Mouse (Mus musculus): ENCODE measurements around the gene Gm5414. TPM values are rescaled to one million over a fixed set of nuclear protein-coding genes. Genes with fewer than 3 reads are reported as not detected.
A peak's percentile ranks its signal among the peaks of the same experiment; 100 is the strongest.

Gene Gm5414
- polyA plus RNA-seq (2014; fragmentation: Nextera tagmentation; extraction: Ambion mirVana), result not detected in 2 replicates

DNA sequence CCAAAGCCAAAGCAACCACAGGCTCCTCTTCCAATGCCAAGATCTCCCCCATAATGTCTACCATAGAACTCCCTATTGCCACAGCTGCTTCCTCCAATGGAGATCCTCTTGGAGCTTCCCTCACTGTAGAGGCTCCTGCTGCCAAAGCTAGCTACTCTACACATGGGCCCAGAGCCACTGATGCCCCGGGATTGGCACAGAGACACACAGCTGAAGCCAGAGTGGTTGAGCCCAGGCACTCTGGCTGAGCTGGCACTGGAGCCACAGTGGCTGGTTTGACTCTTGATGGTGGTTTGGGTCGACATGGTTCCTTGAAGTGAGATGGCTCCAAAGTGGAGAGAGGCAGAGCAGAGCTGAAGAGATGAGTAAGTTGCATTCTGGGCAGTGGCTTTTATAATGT lies at the start of gene Gm5414:
Gene Gm5414 (minus strand): TSS at position 305 of the 400 bp plus-strand sequence.
- WGBS, result 74% methylated on average over 2 of the region's 2 CpGs
- no peak for DNase-seq (ENCODE audit: low spot score)
- Histone ChIP-seq H3K9me3 (ENCODE audit: control insufficient read depth, low read length) (no peaks in the 10 kb centered on the region), H3K36me3 (replicated peaks; ENCODE audit: control insufficient read depth, insufficient read depth) (no peaks in the 10 kb centered on the region), H3K4me2 (replicated peaks) (no peak within 1 kb of the TSS), H3K27ac (no peak within 1 kb of the TSS), H3K4me1 (replicated peaks; ENCODE audit: control insufficient read depth, insufficient read depth, low read length) (no peaks in the 10 kb centered on the region), H3K4me3 (replicated peaks; ENCODE audit: low read length) (no peak within 1 kb of the TSS), H3K27me3 (ENCODE audit: control insufficient read depth, insufficient read depth, low read length) (no peaks in the 10 kb centered on the region), H3K9ac (no peak within 1 kb of the TSS)
- no peak for ATAC-seq (ENCODE audit: low FRiP score)

GRCm38 (mm10) chr15:101675978-101676377 lies 48.0 kb upstream of the Gm5414 start:
- Histone ChIP-seq H3K36me3 (replicated peaks; ENCODE audit: control insufficient read depth, insufficient read depth) (no peaks in the 10 kb centered on the region), H3K9ac (no peak overlapping the region), H3K9me3 (ENCODE audit: control insufficient read depth, low read length) (no peaks in the 10 kb centered on the region), H3K27me3 (ENCODE audit: control insufficient read depth, insufficient read depth, low read length) (no peaks in the 10 kb centered on the region), H3K27ac (no peak overlapping the region), H3K4me2 (replicated peaks) (no peak overlapping the region), H3K4me1 (replicated peaks; ENCODE audit: control insufficient read depth, insufficient read depth, low read length) (no peaks in the 10 kb centered on the region), H3K4me3 (replicated peaks; ENCODE audit: low read length) (no peak overlapping the region)
- ATAC-seq (ENCODE audit: low FRiP score) (no peak), DNase-seq (ENCODE audit: low spot score) (no peak)
- 96% methylated on average over 1 of the region's 1 CpGs for WGBS

DNA sequence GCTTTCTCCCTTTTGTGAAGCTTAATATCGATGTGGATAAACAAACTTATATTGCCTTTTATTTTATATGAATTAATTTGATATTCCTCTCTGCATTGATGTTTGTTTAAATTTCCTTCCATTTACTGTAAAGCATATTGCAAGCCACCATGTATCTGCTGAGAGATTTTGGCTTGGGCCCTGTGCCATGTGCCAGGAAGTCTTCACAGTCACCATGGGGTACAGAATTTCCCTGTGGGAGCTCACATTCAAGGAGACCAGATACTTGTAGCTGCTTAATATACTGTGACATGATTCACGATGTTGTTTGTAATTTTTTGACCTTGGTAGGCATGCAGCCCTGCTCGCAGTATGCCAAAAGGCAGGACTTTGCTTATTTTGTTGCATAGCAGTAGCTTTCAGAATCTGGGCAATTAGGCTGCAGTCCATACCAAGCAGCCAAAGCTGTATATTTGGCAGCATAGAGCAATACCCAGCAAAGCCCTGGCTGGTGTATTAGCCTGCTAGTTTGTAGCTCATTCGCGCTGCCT lies 24.8 kb upstream of the Gm5414 start:
- ATAC-seq (ENCODE audit: low FRiP score) (no peak), DNase-seq (ENCODE audit: low spot score) (no peak)
- 0 out of 2 replicates have a peak, but pooled peaks cover 4% of the 10 kb centered on the region for H3K9me3 ChIP-seq (ENCODE audit: control insufficient read depth, low read length)
- H3K4me2 ChIP-seq (replicated peaks), result no peak overlapping the region
- no peaks in the 10 kb centered on the region for H3K36me3 ChIP-seq (replicated peaks; ENCODE audit: control insufficient read depth, insufficient read depth)
- no peaks in the 10 kb centered on the region for H3K27me3 ChIP-seq (ENCODE audit: control insufficient read depth, insufficient read depth, low read length)
- H3K27ac ChIP-seq, result no peak overlapping the region
- 84% methylated on average over 5 of the region's 5 CpGs for WGBS
- H3K4me1 ChIP-seq (replicated peaks; ENCODE audit: control insufficient read depth, insufficient read depth, low read length), result no peaks in the 10 kb centered on the region
- no peak overlapping the region for H3K4me3 ChIP-seq (replicated peaks; ENCODE audit: low read length)
- no peak overlapping the region for H3K9ac ChIP-seq

GRCm38 (mm10) chr15:101647280-101647679 lies 19.3 kb upstream of the Gm5414 start, which contains the start of gene Gm5478:
TSS of gene Gm5478 (minus strand) at chr15:101647380.
- Histone ChIP-seq H3K4me3 (replicated peaks; ENCODE audit: low read length) (no peak within 1 kb of the TSS), H3K27ac (no peak within 1 kb of the TSS), H3K9me3 (ENCODE audit: control insufficient read depth, low read length) (no peaks in the 10 kb centered on the region), H3K36me3 (replicated peaks; ENCODE audit: control insufficient read depth, insufficient read depth) (no peaks in the 10 kb centered on the region), H3K9ac (no peak within 1 kb of the TSS), H3K4me2 (replicated peaks) (no peak within 1 kb of the TSS), H3K27me3 (ENCODE audit: control insufficient read depth, insufficient read depth, low read length) (no peaks in the 10 kb centered on the region), H3K4me1 (replicated peaks; ENCODE audit: control insufficient read depth, insufficient read depth, low read length) (no peaks in the 10 kb centered on the region)
- no peak for ATAC-seq (ENCODE audit: low FRiP score)
- no peak for DNase-seq (ENCODE audit: low spot score)
- WGBS, result 87% methylated on average over 3 of the region's 3 CpGs

GRCm38 (mm10) chr15:101599123-101599522 lies 28.9 kb downstream of the Gm5414 start:
- no peaks in the 10 kb centered on the region for H3K4me1 ChIP-seq (replicated peaks; ENCODE audit: control insufficient read depth, insufficient read depth, low read length)
- no peaks in the 10 kb centered on the region for H3K36me3 ChIP-seq (replicated peaks; ENCODE audit: control insufficient read depth, insufficient read depth)
- H3K4me2 ChIP-seq (replicated peaks), result no peak overlapping the region
- no peak overlapping the region for H3K4me3 ChIP-seq (replicated peaks; ENCODE audit: low read length)
- DNase-seq (ENCODE audit: low spot score), result no peak
- H3K27me3 ChIP-seq (ENCODE audit: control insufficient read depth, insufficient read depth, low read length), result no peaks in the 10 kb centered on the region
- ATAC-seq (ENCODE audit: low FRiP score), result no peak
- WGBS, result 63% methylated on average over 6 of the region's 6 CpGs
- no peaks in the 10 kb centered on the region for H3K9me3 ChIP-seq (ENCODE audit: control insufficient read depth, low read length)
- no peak overlapping the region for H3K27ac ChIP-seq
- H3K9ac ChIP-seq, result no peak overlapping the region

- ATAC-seq (ENCODE audit: low FRiP score) (no peak), DNase-seq (ENCODE audit: low spot score) (peak; percentile 10)
- no peak overlapping the region for H3K27ac ChIP-seq
- no peaks in the 10 kb centered on the region for H3K36me3 ChIP-seq (replicated peaks; ENCODE audit: control insufficient read depth, insufficient read depth)
- H3K9me3 ChIP-seq (ENCODE audit: control insufficient read depth, low read length), result no peaks in the 10 kb centered on the region
- H3K4me1 ChIP-seq (replicated peaks; ENCODE audit: control insufficient read depth, insufficient read depth, low read length), result no peaks in the 10 kb centered on the region
- H3K27me3 ChIP-seq (ENCODE audit: control insufficient read depth, insufficient read depth, low read length), result no peaks in the 10 kb centered on the region
- H3K4me2 ChIP-seq (replicated peaks), result no peak overlapping the region
- H3K9ac ChIP-seq, result no peak overlapping the region
- WGBS, result 81% methylated on average over 10 of the region's 10 CpGs
- no peak overlapping the region for H3K4me3 ChIP-seq (replicated peaks; ENCODE audit: low read length)
Observed at GRCm38 (mm10) chr15:101588216-101588615, 39.8 kb downstream of the Gm5414 start.

DNA sequence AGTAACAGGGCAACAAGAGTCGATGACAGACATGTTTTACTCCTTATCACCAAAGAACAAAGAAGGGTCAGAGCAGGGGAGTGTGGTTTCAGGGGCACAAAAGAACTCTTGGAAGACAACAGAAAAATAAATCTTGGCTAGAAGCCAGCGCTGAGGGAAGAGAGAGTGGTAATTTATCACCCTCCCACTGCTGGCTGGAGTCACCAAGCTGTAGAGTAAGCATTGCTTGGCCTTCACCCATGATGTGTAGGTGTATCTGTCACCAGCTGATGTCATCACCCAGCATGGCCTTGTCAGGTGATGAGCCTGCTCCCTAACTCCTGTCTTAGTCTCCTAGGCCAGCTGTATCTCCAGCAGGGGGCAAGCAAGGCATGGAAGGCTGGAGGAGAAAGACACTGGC lies 43.5 kb downstream of the Gm5414 start:
- Histone ChIP-seq H3K27me3 (ENCODE audit: control insufficient read depth, insufficient read depth, low read length) (no peaks in the 10 kb centered on the region), H3K4me3 (replicated peaks; ENCODE audit: low read length) (no peak overlapping the region), H3K9me3 (ENCODE audit: control insufficient read depth, low read length) (no peaks in the 10 kb centered on the region), H3K36me3 (replicated peaks; ENCODE audit: control insufficient read depth, insufficient read depth) (no peaks in the 10 kb centered on the region), H3K4me1 (replicated peaks; ENCODE audit: control insufficient read depth, insufficient read depth, low read length) (no peaks in the 10 kb centered on the region), H3K4me2 (replicated peaks) (no peak overlapping the region), H3K9ac (no peak overlapping the region), H3K27ac (no peak overlapping the region)
- WGBS, result 39% methylated on average over 2 of the region's 2 CpGs
- DNase-seq (ENCODE audit: low spot score) (no peak), ATAC-seq (ENCODE audit: low FRiP score) (no peak)

DNA sequence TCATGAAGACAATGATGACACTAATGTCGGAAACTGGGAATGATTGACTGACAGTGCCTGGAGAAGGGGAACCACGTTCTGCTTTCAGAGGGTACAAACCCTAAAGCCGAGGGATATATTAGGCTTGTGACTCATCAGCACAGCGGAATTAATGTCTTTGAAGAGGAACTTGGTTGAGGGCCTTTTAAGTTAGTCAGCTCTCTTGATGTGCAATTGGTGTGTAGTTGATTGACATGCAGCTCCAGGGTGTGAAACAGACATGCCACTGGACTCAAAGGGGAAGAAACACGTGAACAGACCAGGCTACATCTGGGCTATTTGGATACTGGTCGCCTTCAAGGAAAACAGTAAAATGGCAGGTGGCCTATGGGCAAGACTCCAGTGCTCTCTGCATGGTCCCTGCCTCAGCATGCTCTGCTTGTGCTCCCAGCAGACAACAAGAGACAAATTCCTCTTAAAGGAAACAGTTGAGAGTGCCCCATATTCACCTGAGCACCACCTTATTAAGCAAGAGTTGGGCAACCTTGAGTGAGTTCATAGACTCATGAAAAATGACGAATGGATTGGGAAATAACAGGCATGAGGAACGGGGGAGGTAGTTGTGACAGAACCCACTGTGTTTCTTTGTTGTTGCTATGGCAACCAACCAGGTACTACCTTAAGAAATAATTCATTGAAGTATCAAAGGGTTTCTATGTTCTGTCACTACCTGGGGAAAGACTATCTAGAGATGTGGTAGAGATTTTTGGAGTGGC lies 44.6 kb downstream of the Gm5414 start:
- H3K4me2 ChIP-seq (replicated peaks), result no peak overlapping the region
- H3K27ac ChIP-seq, result no peak overlapping the region
- no peak overlapping the region for H3K9ac ChIP-seq
- ATAC-seq (ENCODE audit: low FRiP score) (no peak), DNase-seq (ENCODE audit: low spot score) (no peak)
- H3K4me1 ChIP-seq (replicated peaks; ENCODE audit: control insufficient read depth, insufficient read depth, low read length), result no peaks in the 10 kb centered on the region
- H3K36me3 ChIP-seq (replicated peaks; ENCODE audit: control insufficient read depth, insufficient read depth), result no peaks in the 10 kb centered on the region
- no peaks in the 10 kb centered on the region for H3K27me3 ChIP-seq (ENCODE audit: control insufficient read depth, insufficient read depth, low read length)
- 87% methylated on average over 8 of the region's 8 CpGs for WGBS
- H3K4me3 ChIP-seq (replicated peaks; ENCODE audit: low read length), result no peak overlapping the region
- H3K9me3 ChIP-seq (ENCODE audit: control insufficient read depth, low read length), result no peaks in the 10 kb centered on the region

DNA sequence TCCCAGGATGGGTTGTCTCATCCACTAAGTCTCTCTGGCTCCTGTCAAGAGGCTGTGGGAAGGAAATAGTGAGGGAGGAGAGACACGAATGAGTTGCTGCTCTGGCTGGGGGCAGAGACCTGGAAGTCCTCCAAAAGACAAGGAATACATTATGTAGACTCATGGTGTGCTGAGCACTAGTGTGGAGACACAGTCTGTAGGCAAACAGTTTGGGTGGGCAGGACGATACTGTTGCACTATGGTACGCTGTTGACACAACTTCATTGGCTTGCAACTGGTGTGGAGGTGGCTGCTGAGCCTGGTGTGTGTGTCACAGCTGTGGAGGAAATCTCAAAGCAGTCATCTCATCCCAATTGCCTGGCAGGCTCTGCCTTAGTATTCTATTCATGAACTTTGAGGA lies 46.3 kb downstream of the Gm5414 start:
- H3K4me1 ChIP-seq (replicated peaks; ENCODE audit: control insufficient read depth, insufficient read depth, low read length), result no peaks in the 10 kb centered on the region
- H3K9ac ChIP-seq, result no peak overlapping the region
- H3K27me3 ChIP-seq (ENCODE audit: control insufficient read depth, insufficient read depth, low read length), result no peaks in the 10 kb centered on the region
- no peaks in the 10 kb centered on the region for H3K36me3 ChIP-seq (replicated peaks; ENCODE audit: control insufficient read depth, insufficient read depth)
- H3K4me2 ChIP-seq (replicated peaks), result no peak overlapping the region
- H3K4me3 ChIP-seq (replicated peaks; ENCODE audit: low read length), result no peak overlapping the region
- 77% methylated on average over 3 of the region's 3 CpGs for WGBS
- H3K9me3 ChIP-seq (ENCODE audit: control insufficient read depth, low read length), result no peaks in the 10 kb centered on the region
- no peak for DNase-seq (ENCODE audit: low spot score)
- H3K27ac ChIP-seq, result no peak overlapping the region
- no peak for ATAC-seq (ENCODE audit: low FRiP score)

Data from hindbrain, embryonic 14.5 days (tissue).